Mouse (Mus musculus): ENCODE data around the gene Zfp277. TPM values are rescaled to one million over a fixed set of nuclear protein-coding genes. Genes with fewer than 3 reads are reported as not detected.
A peak's percentile ranks its signal among the peaks of the same experiment; 100 is the strongest.

Gene Zfp277
- polyA plus RNA-seq, 1 experiment from 2014 or later = 37.9 TPM

DNA sequence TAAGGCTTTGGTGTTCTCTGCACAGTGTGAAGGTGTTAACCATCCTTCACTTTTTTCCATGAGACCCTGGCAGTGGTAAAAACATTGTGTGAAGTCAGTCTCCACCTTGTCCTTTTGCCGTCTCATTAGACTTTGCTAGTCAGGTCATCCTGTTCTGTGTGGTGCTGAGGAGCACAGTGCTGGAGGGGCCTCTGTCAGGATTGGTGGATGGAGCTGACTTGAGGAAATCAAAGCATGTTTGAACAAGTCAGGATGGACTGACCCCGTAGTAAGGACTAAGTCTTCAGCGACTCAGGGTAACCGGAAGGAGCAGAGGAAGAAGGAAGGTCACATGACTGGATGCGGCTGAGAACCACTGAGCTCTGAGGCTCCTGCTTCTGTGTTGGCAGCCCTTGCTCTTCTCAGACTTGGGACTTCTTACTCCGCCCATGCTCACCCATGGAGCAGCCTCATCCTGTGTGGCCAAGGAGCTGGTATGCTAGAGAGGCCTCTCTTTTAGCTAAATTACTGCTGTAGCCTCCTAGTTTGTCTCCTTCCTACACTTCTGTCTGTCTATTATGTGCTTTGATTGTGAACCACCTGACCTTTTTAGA is 14.1 kb upstream of the Zfp277 start:
- Histone ChIP-seq H3K4me1 (peaks cover 23% of the 10 kb centered on the region), H3K27me3 (ENCODE audit: low read depth, poor library complexity, severe bottlenecking) (no peaks in the 10 kb centered on the region), H3K4me3 (no peak overlapping the region), H3K27ac (no peak overlapping the region), H3K36me3 (no peaks in the 10 kb centered on the region), H3K9me3 (replicated peaks) (no peaks in the 10 kb centered on the region)
- WGBS = 68% methylated on average over 6 of the region's 6 CpGs
- no peak for DNase-seq (ENCODE audit: low spot score)

DNA sequence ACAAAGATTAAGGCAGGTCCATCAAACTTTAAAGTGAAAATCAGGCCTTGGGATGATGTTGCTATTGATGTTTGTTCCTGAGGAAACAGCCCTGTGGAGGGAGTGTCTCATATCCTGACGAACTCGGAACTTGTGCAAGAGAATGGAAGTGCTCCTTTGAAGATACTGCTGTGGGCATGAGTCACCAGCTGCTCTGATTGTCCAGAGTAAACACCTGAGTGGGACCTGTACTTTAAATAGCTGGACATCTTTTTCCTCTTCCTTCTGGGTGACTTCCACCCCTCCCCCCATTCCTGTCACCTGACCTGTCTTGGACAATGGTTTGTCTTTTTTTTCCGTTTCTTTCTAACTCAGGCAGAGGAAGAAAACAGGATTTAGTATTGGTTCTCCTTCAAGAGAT is 13.3 kb upstream of the Zfp277 start:
- H3K27me3 ChIP-seq (ENCODE audit: low read depth, poor library complexity, severe bottlenecking) = no peaks in the 10 kb centered on the region
- 71% methylated on average over 3 of the region's 3 CpGs for WGBS
- peaks cover 15% of the 10 kb centered on the region for H3K4me1 ChIP-seq
- no peaks in the 10 kb centered on the region for H3K9me3 ChIP-seq (replicated peaks)
- no peaks in the 10 kb centered on the region for H3K36me3 ChIP-seq
- no peak overlapping the region for H3K4me3 ChIP-seq
- no peak for DNase-seq (ENCODE audit: low spot score)
- no peak overlapping the region for H3K27ac ChIP-seq

DNA sequence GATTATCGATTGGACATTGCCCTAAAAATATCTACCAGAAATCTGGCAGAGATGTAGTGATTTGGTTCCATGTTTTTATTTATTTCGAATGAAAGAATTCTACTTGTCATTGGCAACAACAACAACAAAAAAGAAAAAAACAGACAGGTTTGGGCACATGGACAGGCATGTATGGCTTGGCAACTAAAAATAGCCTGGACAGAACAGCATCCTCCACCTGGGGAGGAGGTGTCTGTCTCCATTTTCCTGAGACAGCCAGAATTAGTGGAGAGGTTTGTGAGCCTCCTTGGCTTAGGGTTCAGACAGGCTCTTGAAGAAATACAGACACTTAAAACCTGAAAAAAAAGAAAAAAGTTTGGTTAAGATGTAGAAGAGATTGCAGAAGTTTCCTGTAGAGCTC is 10.8 kb upstream of the Zfp277 start:
- no peaks in the 10 kb centered on the region for H3K9me3 ChIP-seq (replicated peaks)
- 0 out of 2 replicates have a peak, but pooled peaks cover 10% of the 10 kb centered on the region for H3K4me1 ChIP-seq
- H3K36me3 ChIP-seq = 0 out of 2 replicates have a peak, but pooled peaks cover 2% of the 10 kb centered on the region
- no peaks in the 10 kb centered on the region for H3K27me3 ChIP-seq (ENCODE audit: low read depth, poor library complexity, severe bottlenecking)
- H3K27ac ChIP-seq = no peak overlapping the region
- 90% methylated on average over 2 of the region's 2 CpGs for WGBS
- no peak for DNase-seq (ENCODE audit: low spot score)
- H3K4me3 ChIP-seq = no peak overlapping the region

DNA sequence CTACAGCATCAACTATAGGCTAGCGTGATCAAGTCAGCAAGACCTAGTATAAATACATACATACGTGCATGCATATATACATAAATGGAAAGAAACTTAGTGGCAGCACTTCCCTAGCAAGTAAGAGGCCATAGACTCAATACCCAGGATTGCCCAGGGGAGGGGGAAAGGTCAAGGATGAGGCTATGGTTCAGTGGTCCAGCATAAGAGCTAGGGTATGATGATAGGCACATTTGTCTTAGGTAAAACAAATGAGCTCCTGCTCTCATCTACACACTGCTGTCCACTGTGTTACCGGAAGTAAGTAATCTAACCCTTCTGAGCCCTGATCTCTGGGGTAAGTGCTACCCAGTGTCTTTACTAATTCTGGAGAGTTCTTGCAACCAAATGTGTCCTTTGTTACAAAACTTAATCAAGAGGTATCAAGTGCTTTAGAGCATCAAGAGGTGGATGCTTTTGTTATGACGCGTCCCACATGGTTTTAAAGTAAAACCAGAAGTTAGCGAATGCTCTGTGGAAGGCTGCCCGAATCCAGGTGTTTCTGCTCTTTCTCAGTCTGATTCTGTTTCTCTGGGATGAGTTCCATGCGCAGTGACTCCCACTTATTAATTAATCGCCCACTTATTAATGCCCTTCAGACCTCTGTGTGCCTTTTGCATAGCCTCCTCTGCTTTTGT is 3.6 kb upstream of the Zfp277 start:
- H3K9me3 ChIP-seq (replicated peaks) = no peaks in the 10 kb centered on the region
- H3K27me3 ChIP-seq (ENCODE audit: low read depth, poor library complexity, severe bottlenecking) = no peaks in the 10 kb centered on the region
- 0 out of 2 replicates have a peak, but pooled peaks cover 2% of the 10 kb centered on the region for H3K36me3 ChIP-seq
- H3K4me3 ChIP-seq = no peak overlapping the region
- 79% methylated on average over 9 of the region's 9 CpGs for WGBS
- no peak for DNase-seq (ENCODE audit: low spot score)
- no peak overlapping the region; the same call in 1 of the 2 replicates for H3K27ac ChIP-seq
- H3K4me1 ChIP-seq = peaks cover 33% of the 10 kb centered on the region

DNA sequence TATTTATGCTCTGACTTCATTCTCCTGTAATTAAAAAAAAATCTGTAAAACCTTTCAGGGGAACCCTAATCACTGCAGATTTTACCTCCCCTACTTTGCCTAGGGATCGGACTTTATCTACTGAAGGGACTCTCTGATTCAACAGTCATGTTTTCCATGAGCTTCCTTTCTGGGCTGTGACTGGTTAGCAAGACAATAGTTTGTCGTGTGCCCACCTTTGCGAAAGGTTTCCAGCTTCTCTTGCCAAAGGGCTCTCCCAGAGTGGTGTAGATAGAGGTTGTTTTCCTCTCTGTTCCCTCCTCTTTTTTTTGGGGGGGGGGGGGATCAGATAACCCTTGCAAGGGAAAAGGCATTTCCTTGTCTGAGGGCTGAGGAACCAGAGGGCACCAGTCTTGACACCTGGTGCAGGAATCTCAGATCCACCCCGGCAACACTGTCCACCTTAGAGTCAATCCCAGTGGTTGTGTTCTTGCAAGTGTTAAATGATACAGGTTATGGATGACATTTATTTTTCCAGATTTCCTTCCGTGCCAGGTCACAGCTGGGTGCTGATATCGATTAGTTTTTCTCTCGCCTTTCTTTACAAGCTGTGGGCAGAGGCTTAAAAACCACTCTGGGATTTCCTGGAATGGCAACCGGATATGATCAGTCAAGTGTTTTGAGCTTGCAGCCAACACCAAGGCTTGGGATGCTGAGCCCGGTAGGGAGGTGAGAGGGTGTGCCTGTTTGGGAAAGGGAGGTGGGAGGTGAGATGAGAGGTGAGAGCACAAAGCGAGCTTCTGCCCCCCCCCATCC is 2.1 kb upstream of the Zfp277 start:
- Histone ChIP-seq H3K27me3 (ENCODE audit: low read depth, poor library complexity, severe bottlenecking) (no peaks in the 10 kb centered on the region), H3K36me3 (0 out of 2 replicates have a peak, but pooled peaks cover 2% of the 10 kb centered on the region), H3K27ac (no peak overlapping the region), H3K4me3 (peak overlapping the region; percentile 83), H3K4me1 (peaks cover 33% of the 10 kb centered on the region), H3K9me3 (replicated peaks) (no peaks in the 10 kb centered on the region)
- no peak for DNase-seq (ENCODE audit: low spot score)
- 13% methylated on average over 10 of the region's 10 CpGs for WGBS

DNA sequence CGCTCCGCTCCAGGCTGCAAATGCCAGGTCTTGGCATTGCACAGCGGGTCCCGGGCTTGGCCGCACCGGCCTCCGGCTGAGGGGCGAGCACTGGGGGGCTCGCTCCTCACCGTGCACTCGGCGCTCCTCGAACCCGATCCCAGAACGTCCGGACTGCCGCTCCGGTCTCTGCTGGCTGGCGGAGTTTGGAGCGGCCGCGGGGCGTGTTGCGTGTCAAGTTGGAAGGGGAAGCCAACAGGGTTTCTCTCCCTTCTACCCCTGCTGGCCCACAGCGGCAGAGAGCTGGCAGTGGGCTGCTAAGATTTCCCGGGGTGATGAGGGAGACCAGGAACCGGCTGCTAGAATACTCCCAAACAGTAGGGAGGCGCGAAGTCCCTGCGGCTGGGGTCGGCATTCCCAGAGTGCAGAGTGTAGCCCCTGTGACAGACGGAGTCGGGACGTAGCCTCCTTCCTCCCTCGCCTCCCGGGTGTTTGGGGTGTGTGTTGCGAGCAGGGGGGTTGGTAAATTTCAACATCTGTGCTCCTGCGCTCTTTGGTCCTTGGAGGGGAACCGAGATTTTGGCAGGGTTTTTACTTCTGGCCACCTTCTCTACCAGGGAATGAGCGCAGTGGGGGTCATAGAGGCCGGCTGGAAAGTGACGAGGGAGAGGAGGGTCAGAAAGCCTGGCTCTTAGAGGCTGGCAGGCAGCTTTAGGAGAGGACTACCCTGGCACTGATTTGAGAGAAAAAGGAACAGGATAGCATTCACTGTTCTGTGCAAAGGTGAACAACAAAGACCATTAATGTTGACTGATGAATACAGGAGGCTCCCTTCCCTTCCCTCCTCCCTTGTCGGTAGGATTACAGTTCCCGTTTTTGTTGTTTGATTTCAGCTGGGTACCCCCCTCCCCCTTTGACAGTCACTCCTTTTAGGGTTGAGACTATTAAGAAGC is 1.0 kb upstream of the Zfp277 start:
- H3K4me1 ChIP-seq = peaks cover 33% of the 10 kb centered on the region
- DNase-seq (ENCODE audit: low spot score) = peak; percentile 79

DNA sequence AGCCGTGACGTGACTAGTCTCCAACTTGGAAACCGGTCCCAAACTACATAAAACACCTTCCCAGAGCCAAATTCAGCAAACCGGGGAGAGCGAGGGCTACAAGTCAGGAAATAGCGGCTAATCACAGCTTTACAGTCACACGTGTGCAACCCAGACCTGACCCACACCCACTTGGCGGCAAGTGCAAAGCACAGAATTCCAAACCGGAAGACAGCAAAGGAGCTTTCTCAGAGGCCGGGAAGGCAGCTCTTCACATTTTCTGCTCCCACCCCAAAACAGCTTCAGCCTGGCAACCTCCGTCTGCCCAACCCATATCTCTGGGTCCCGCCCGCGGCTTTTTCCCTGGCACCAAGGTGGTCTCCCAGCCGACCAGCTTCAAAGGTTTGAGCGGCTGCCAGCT is 496 bp downstream of the Zfp277 start:
- DNase-seq (ENCODE audit: low spot score) = no peak
- no peaks in the 10 kb centered on the region for H3K27me3 ChIP-seq (ENCODE audit: low read depth, poor library complexity, severe bottlenecking)
- H3K36me3 ChIP-seq = no peaks in the 10 kb centered on the region
- under 1% methylated on average over 16 of the region's 16 CpGs for WGBS
- no peaks in the 10 kb centered on the region for H3K9me3 ChIP-seq (replicated peaks)
- H3K4me3 ChIP-seq = peak overlapping the region; percentile 83
- peaks cover 33% of the 10 kb centered on the region for H3K4me1 ChIP-seq
- peak overlapping the region; percentile 91 for H3K27ac ChIP-seq

More for the DNA sequence above, 1.0 kb upstream of the Zfp277 start:
- Histone ChIP-seq H3K36me3 (no peaks in the 10 kb centered on the region), H3K27ac (peak overlapping the region; percentile 91), H3K9me3 (replicated peaks) (no peaks in the 10 kb centered on the region), H3K27me3 (ENCODE audit: low read depth, poor library complexity, severe bottlenecking) (no peaks in the 10 kb centered on the region), H3K4me3 (peak overlapping the region; percentile 83)
- WGBS = under 1% methylated on average over 44 of the region's 44 CpGs

DNA sequence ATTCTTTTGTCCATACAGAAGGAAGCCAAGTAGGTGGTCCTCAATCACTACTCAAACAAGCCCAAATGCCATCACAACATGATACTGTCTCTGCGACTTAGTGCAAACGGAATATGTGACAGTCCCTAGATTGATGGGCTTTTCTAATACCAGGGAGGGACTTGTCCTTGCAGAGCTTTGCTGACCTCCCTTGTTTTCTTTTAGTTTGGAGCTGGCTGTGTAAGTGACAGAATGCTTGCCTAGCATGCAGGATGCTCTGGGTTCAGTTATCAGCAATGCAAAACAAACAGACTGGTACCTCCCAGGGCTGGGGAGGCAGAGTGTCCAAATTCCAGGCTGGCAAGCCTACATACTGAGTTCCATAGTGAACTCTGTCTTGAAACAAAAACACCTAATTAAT is 7.7 kb downstream of the Zfp277 start:
- 20% methylated on average over 2 of the region's 2 CpGs for WGBS
- no peak overlapping the region for H3K4me3 ChIP-seq
- 0 out of 2 replicates have a peak, but pooled peaks cover 3% of the 10 kb centered on the region for H3K4me1 ChIP-seq
- H3K36me3 ChIP-seq = no peaks in the 10 kb centered on the region
- H3K9me3 ChIP-seq (replicated peaks) = no peaks in the 10 kb centered on the region
- H3K27me3 ChIP-seq (ENCODE audit: low read depth, poor library complexity, severe bottlenecking) = no peaks in the 10 kb centered on the region
- no peak overlapping the region for H3K27ac ChIP-seq
- no peak for DNase-seq (ENCODE audit: low spot score)

DNA sequence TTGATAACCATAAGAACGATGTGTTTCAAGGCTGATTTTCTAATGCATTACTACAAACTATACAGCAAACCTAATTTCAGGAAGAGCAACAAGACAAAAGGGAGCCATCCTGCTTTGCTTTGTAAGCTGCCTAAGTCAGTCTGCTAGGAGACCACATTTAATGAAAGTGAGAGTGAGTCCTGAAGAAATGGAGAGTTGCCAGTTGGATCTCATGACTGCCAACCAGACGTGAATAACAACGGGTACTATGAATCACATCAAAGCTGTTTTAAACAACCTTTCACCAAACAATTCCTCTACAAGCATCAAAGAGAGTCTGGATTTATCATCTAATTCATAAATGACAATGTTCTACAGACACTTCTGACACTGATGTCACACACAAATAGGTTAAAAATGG is 11.6 kb downstream of the Zfp277 start:
- no peak overlapping the region for H3K4me3 ChIP-seq
- 47% methylated on average over 3 of the region's 3 CpGs for WGBS
- peaks cover 24% of the 10 kb centered on the region for H3K4me1 ChIP-seq
- no peaks in the 10 kb centered on the region for H3K27me3 ChIP-seq (ENCODE audit: low read depth, poor library complexity, severe bottlenecking)
- H3K9me3 ChIP-seq (replicated peaks) = no peaks in the 10 kb centered on the region
- H3K36me3 ChIP-seq = no peaks in the 10 kb centered on the region
- no peak for DNase-seq (ENCODE audit: low spot score)
- no peak overlapping the region for H3K27ac ChIP-seq

DNA sequence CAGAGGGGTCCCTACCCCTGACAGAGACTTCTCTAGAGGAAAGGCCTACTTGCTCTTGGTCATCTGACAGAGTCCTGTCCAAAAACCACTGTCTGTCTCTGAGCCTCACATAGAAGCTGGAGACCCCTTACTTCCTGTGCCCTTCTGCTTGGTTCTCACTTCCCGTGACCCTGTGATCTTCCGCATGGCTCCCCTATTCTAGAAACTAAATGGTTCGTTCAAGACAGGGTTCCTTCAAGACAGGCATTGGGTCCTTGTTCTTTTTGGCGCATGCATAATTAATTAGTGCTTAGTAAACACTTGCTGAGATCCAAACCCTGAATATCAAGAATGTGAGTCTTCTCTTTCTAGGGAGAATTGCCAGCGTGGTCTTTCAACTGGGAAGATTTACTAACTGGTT is 14.6 kb downstream of the Zfp277 start:
- H3K27me3 ChIP-seq (ENCODE audit: low read depth, poor library complexity, severe bottlenecking) = no peaks in the 10 kb centered on the region
- H3K4me1 ChIP-seq = peaks cover 20% of the 10 kb centered on the region
- H3K9me3 ChIP-seq (replicated peaks) = no peaks in the 10 kb centered on the region
- 71% methylated on average over 5 of the region's 5 CpGs for WGBS
- no peak for DNase-seq (ENCODE audit: low spot score)
- no peak overlapping the region for H3K4me3 ChIP-seq
- 0 out of 2 replicates have a peak overlapping the region, but pooled peaks have one; percentile 42 for H3K27ac ChIP-seq
- H3K36me3 ChIP-seq = no peaks in the 10 kb centered on the region

DNA sequence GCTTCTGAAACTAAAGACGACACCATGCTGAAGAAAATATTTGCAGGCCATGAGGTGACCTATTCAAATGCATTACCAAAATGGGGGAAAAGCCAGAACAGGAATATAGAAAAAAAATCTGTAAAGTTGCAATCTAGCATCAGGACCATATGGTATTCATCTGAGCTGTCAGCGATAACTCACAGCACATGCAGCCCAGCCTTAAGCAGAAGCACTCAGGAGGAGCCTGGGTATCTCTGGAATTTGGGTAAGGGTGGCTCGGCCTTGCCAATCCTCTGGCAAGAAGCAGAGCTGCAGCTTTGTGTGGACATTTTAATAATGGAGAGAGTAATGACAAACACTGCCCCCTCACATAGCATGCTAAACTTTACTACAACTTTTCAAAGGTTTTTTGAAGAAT is 15.7 kb downstream of the Zfp277 start:
- no peak overlapping the region for H3K27ac ChIP-seq
- 34% methylated on average over 3 of the region's 3 CpGs for WGBS
- no peak for DNase-seq (ENCODE audit: low spot score)

DNA sequence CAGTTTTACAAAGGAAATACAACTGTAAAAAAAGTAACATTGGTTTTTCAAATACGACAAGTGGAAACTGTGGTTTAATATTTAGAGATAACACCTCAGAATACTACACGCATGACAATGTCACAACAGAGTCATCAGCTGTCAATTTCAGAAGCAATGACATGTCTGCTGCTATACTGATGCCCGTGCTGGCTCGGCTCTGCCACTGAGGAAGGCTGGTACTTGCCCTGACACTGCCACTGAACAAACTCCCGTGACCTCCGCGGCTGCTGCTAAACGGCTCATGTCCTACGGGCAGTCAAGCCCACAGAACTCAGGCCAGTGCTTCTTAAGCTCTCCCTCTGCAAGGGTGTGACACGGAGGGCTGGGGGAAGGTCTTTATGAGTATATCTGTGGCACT is 18.1 kb downstream of the Zfp277 start:
- 90% methylated on average over 10 of the region's 10 CpGs for WGBS
- Histone ChIP-seq H3K4me3 (no peak overlapping the region), H3K4me1 (peaks cover 20% of the 10 kb centered on the region), H3K27ac (no peak overlapping the region), H3K27me3 (ENCODE audit: low read depth, poor library complexity, severe bottlenecking) (no peaks in the 10 kb centered on the region), H3K36me3 (no peaks in the 10 kb centered on the region), H3K9me3 (replicated peaks) (no peaks in the 10 kb centered on the region)
- no peak for DNase-seq (ENCODE audit: low spot score)

More for the DNA sequence above, 15.7 kb downstream of the Zfp277 start:
- no peaks in the 10 kb centered on the region for H3K36me3 ChIP-seq
- H3K4me3 ChIP-seq = no peak overlapping the region
- H3K9me3 ChIP-seq (replicated peaks) = no peaks in the 10 kb centered on the region
- H3K4me1 ChIP-seq = peaks cover 20% of the 10 kb centered on the region
- no peaks in the 10 kb centered on the region for H3K27me3 ChIP-seq (ENCODE audit: low read depth, poor library complexity, severe bottlenecking)

All from limb, embryonic 10.5 days (tissue).